Mouse (Mus musculus): Measurements from ENCODE around the gene Gnl1. TPM values are rescaled to one million over a fixed set of nuclear protein-coding genes. Genes with fewer than 3 reads are reported as not detected.

Gnl1 gene
- polyA plus RNA-seq, 1 experiment from 2014 or later = 30.6 TPM

DNA sequence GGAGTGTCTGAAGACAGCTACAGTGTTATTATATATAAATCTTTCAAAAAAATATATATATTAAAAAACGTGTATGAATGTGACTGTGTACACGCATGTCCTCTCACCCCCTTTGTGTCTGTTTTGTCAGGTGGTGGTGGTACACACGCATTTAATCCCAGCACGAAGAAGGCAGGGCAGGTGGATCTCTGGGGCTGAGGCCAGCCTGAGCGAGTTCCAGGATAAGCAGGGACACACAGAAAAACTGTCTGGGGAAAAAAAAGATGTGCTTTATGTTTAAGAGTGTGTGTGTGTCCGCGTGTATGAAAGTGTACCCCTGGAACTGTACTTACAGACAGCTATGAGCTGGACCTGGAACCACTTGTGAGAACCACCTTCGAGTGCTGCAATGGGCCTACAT is 25.0 kb upstream of the Gnl1 start:
- 77% methylated on average over 8 of the region's 8 CpGs for WGBS
- Histone ChIP-seq H3K4me1 (ENCODE audit: control insufficient read depth, insufficient read depth, low read length) (no peaks in the 10 kb centered on the region), H3K27ac (ENCODE audit: low read depth, low read length) (no peak overlapping the region), H3K9ac (ENCODE audit: low read length) (no peak overlapping the region), H3K4me2 (no peak overlapping the region), H3K36me3 (ENCODE audit: control insufficient read depth, insufficient read depth, low read length) (peaks cover 26% of the 10 kb centered on the region), H3K9me3 (ENCODE audit: control insufficient read depth, low read length) (no peaks in the 10 kb centered on the region), H3K27me3 (ENCODE audit: control insufficient read depth, insufficient read depth, low read length) (no peaks in the 10 kb centered on the region), H3K4me3 (ENCODE audit: low read depth, low read length) (no peak overlapping the region)
- no peak for DNase-seq (ENCODE audit: low spot score, missing footprints)
- ATAC-seq (ENCODE audit: low FRiP score) = no peak

DNA sequence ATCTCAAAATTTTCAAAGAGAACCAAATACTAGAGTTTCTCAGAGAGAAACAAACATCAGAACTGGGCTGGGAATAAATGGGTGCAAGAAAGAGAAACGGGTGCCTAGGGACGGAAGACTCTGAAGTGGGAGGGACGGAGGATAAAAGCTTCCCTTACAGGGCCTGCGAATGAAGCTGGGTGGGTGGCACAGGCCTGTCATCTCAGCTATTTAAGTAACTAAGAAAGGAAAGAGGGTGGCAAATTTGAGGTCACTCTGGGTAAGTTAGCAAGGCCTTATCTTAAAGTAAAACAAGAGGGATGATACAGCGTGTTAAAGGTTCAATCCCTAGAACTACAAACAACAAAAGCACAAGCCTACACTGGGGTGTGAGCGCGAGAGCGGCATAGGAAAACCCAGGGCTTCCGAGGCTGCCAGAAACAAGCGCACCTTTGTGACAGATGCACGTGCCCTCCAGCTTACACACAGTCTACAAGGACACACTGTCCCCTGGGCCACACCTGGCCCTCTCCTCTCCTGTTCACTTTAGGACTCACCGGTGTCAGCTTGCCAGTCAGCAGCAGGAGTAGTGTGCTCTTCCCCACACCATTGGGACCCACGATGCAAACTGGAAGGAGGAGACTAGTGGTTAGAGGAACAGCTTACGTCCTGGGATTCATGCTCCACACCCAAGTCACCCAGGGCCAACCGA is 21.0 kb upstream of the Gnl1 start:
- peaks cover 51% of the 10 kb centered on the region for H3K36me3 ChIP-seq (ENCODE audit: control insufficient read depth, insufficient read depth, low read length)
- no peak overlapping the region for H3K4me2 ChIP-seq
- H3K27ac ChIP-seq (ENCODE audit: low read depth, low read length) = no peak overlapping the region
- WGBS = 95% methylated on average over 15 of the region's 15 CpGs
- no peak overlapping the region for H3K9ac ChIP-seq (ENCODE audit: low read length)
- DNase-seq (ENCODE audit: low spot score, missing footprints) (no peak), ATAC-seq (ENCODE audit: low FRiP score) (no peak)
- H3K27me3 ChIP-seq (ENCODE audit: control insufficient read depth, insufficient read depth, low read length) = no peaks in the 10 kb centered on the region
- H3K9me3 ChIP-seq (ENCODE audit: control insufficient read depth, low read length) = no peaks in the 10 kb centered on the region
- no peaks in the 10 kb centered on the region for H3K4me1 ChIP-seq (ENCODE audit: control insufficient read depth, insufficient read depth, low read length)
- H3K4me3 ChIP-seq (ENCODE audit: low read depth, low read length) = no peak overlapping the region

DNA sequence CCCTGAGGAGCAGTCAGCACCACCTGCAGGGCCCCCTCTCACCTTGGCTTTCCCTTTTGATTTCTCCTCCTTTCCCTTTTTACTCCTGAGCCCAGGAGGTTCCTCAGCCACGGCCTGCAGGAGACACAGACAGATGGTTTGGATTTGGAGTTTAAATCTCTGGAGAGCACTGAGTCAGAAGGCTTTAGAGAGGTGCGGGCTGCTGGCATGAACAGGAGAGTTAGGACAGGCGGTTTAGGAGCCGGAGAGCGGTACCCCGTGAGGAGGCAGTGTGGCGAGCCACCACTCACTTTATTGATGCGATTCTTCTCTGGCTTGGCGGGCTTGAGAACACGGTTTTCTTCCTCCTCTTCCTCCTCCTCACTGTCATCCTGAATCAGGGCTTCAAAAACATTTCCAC is 16.4 kb upstream of the Gnl1 start:
- H3K4me2 ChIP-seq = no peak overlapping the region
- H3K4me1 ChIP-seq (ENCODE audit: control insufficient read depth, insufficient read depth, low read length) = no peaks in the 10 kb centered on the region
- peaks cover 37% of the 10 kb centered on the region for H3K36me3 ChIP-seq (ENCODE audit: control insufficient read depth, insufficient read depth, low read length)
- H3K27ac ChIP-seq (ENCODE audit: low read depth, low read length) = no peak overlapping the region
- H3K4me3 ChIP-seq (ENCODE audit: low read depth, low read length) = no peak overlapping the region
- DNase-seq (ENCODE audit: low spot score, missing footprints) (no peak), ATAC-seq (ENCODE audit: low FRiP score) (no peak)
- 87% methylated on average over 10 of the region's 10 CpGs for WGBS
- no peaks in the 10 kb centered on the region for H3K9me3 ChIP-seq (ENCODE audit: control insufficient read depth, low read length)
- no peaks in the 10 kb centered on the region for H3K27me3 ChIP-seq (ENCODE audit: control insufficient read depth, insufficient read depth, low read length)
- no peak overlapping the region for H3K9ac ChIP-seq (ENCODE audit: low read length)

DNA sequence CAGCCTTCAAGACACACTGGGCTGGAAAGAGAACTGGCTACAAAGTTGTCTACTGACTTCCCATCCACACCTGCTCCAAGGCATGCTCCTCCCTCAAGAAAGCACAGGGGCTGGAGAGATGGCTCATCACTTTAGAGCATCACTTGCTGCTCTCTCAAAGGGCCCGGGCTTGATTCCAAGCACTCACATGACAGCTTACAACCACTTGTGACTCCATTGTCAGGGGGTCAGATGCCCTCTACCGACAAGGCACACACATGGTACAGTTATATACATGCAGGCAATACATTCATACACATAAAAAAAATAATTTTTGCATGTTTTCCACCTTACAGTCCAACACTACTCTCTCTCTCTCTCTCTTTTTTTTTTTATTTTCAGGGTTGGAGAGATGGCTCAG is 12.0 kb upstream of the Gnl1 start:
- 89% methylated on average over 2 of the region's 2 CpGs for WGBS
- H3K4me2 ChIP-seq = no peak overlapping the region
- H3K27me3 ChIP-seq (ENCODE audit: control insufficient read depth, insufficient read depth, low read length) = no peaks in the 10 kb centered on the region
- no peaks in the 10 kb centered on the region for H3K9me3 ChIP-seq (ENCODE audit: control insufficient read depth, low read length)
- no peak overlapping the region for H3K27ac ChIP-seq (ENCODE audit: low read depth, low read length)
- no peak overlapping the region for H3K9ac ChIP-seq (ENCODE audit: low read length)
- no peak for DNase-seq (ENCODE audit: low spot score, missing footprints)
- peaks cover 11% of the 10 kb centered on the region for H3K36me3 ChIP-seq (ENCODE audit: control insufficient read depth, insufficient read depth, low read length)
- ATAC-seq (ENCODE audit: low FRiP score) = no peak
- peaks cover 5% of the 10 kb centered on the region for H3K4me1 ChIP-seq (ENCODE audit: control insufficient read depth, insufficient read depth, low read length)
- no peak overlapping the region for H3K4me3 ChIP-seq (ENCODE audit: low read depth, low read length)

DNA sequence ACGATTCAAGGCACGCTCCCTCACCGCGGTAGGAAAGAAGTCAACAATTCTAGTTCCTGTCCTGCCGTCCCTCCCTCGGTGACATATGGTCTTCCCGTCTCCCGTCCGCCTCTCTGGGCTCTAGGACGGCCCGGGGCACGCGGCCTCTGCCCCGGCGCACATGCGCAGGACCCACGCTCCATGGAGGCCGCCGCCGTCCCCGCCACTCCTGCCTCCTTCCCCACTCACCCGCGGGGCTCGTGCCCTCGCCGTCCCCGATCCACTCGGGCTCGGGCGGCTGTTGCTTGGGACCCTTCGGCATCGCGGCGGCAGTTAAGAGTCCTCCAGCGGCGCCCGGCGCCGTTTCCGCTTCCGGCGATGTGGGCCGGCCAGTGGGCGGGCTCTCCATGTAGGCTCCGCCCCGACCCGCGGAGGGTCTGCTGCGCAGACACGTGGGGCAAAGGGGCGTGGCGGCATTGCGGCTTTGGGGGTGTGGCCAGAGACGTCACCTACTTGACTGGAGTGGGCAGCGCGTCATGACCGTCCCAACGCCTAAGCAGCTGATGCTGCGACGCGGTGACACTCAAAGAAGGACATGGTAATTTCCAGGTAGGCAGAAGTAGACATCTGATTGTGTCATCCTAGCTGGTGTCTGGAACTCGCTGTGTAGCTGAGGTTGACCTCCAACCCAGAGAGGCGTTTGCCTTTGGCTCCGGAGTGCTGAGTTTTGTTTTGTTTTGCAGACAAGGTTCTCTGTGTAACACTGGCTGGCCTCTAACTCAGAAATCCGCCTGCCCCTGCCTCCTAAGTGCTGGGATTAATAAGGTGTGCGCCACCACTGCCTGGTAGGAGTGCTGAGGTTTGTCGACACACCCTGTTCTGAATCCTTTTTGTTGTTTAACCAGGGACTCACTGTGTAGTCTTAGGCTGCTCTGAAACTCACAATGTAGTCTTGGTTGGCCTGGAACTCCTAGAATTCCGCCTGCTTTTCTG is 9.9 kb upstream of the Gnl1 start, which contains the start of gene Abcf1:
Gene Abcf1 (minus strand): TSS at position 344 of the 972 bp plus-strand sequence.
- WGBS = under 1% methylated on average over 68 of the region's 68 CpGs
- H3K4me3 ChIP-seq (ENCODE audit: low read depth, low read length) = peak within 1 kb of the TSS; percentile 88
- H3K27me3 ChIP-seq (ENCODE audit: control insufficient read depth, insufficient read depth, low read length) = no peaks in the 10 kb centered on the region
- H3K36me3 ChIP-seq (ENCODE audit: control insufficient read depth, insufficient read depth, low read length) = peaks cover 4% of the 10 kb centered on the region; the same call in 1 of the 2 replicates
- H3K4me1 ChIP-seq (ENCODE audit: control insufficient read depth, insufficient read depth, low read length) = peaks cover 5% of the 10 kb centered on the region
- DNase-seq (ENCODE audit: low spot score, missing footprints) = peak; percentile 100
- peak within 1 kb of the TSS; percentile 62 for H3K4me2 ChIP-seq
- no peak within 1 kb of the TSS for H3K27ac ChIP-seq (ENCODE audit: low read depth, low read length)
- H3K9me3 ChIP-seq (ENCODE audit: control insufficient read depth, low read length) = no peaks in the 10 kb centered on the region
- H3K9ac ChIP-seq (ENCODE audit: low read length) = peak within 1 kb of the TSS; percentile 82
- ATAC-seq (ENCODE audit: low FRiP score) = peak; percentile 98

DNA sequence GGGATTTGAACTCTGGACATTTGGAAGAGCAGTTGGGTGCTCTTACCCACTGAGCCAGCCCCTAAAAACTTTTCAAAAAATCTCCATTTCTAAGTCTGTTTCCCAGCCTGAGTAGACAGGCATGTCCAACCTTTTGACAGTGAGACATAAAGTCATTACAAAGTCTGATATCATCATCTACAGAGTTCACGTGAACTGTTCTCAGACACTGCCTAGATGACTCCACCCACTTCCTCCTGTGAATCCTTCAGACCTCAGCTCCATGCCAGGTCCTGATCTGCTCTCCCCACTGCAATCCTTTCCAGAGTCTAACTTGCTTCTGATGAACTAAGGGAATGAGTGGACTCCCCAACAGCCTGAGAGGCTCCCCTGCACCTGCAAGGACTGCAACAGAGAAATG is 7.5 kb upstream of the Gnl1 start:
- Histone ChIP-seq H3K9ac (ENCODE audit: low read length) (no peak overlapping the region), H3K36me3 (ENCODE audit: control insufficient read depth, insufficient read depth, low read length) (peaks cover 4% of the 10 kb centered on the region; the same call in 1 of the 2 replicates), H3K27me3 (ENCODE audit: control insufficient read depth, insufficient read depth, low read length) (no peaks in the 10 kb centered on the region), H3K4me2 (no peak overlapping the region), H3K4me1 (ENCODE audit: control insufficient read depth, insufficient read depth, low read length) (peaks cover 5% of the 10 kb centered on the region), H3K4me3 (ENCODE audit: low read depth, low read length) (no peak overlapping the region), H3K27ac (ENCODE audit: low read depth, low read length) (no peak overlapping the region), H3K9me3 (ENCODE audit: control insufficient read depth, low read length) (no peaks in the 10 kb centered on the region)
- WGBS = 74% methylated on average over 1 of the region's 1 CpGs
- ATAC-seq (ENCODE audit: low FRiP score) (no peak), DNase-seq (ENCODE audit: low spot score, missing footprints) (no peak)

DNA sequence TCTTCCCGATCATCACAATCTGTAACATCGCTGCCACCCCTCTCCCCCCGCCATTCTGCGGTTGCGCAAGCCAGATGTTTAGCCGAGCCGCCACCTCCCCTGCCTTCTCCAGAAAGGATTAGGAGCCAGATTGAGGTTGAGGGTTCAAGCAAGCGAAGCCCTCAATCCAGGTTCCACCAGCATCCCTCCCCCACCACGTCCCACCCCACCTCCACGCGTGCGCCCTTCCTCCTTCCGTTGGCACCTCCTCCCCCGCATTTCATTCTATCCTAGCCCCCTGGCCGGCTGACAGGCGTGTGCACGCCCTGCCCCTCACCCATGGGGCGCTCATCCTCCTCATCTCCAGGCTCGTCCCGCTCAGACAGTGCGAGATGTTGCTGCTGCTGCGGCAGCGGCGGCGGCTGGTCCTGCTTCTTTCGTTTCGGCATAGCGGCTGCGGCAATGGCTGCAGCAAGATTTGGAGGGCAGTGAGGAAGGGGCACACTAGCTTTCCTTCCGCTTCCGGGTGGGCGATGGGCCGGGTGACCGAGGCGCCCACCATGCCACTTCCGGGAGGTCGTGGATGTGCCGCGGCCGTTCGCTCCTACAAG is 745 bp upstream of the Gnl1 start:
- Histone ChIP-seq H3K4me1 (ENCODE audit: control insufficient read depth, insufficient read depth, low read length) (peaks cover 17% of the 10 kb centered on the region), H3K27ac (ENCODE audit: low read depth, low read length) (peak overlapping the region; percentile 90), H3K9ac (ENCODE audit: low read length) (peak overlapping the region; percentile 83), H3K4me2 (peak overlapping the region; percentile 77), H3K4me3 (ENCODE audit: low read depth, low read length) (peak overlapping the region; percentile 91), H3K27me3 (ENCODE audit: control insufficient read depth, insufficient read depth, low read length) (no peaks in the 10 kb centered on the region), H3K36me3 (ENCODE audit: control insufficient read depth, insufficient read depth, low read length) (peaks cover 10% of the 10 kb centered on the region; the same call in 1 of the 2 replicates), H3K9me3 (ENCODE audit: control insufficient read depth, low read length) (no peaks in the 10 kb centered on the region)
- DNase-seq (ENCODE audit: low spot score, missing footprints) (no peak), ATAC-seq (ENCODE audit: low FRiP score) (peak; percentile 86)
- 1% methylated on average over 41 of the region's 41 CpGs for WGBS

DNA sequence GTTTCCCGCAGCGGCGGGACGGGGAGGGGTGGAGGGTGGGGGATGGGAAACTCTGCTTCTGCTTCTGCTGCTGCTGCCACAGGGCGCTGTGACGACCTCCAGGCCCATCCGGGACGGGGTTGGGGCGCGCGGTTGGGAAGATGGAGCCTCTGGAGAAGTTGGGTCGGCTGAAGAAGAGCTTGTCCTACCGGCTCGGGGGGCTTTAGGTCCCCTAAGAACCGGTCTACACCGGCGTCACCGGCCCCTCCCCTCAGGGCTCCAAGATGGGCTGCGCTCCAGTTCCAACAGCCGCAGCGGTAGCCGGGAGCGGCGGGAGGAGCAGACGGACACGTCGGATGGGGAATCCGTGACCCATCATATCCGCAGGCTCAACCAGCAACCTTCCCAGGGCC is 708 bp downstream of the Gnl1 start:
- Histone ChIP-seq H3K4me2 (peak overlapping the region; percentile 77), H3K27ac (ENCODE audit: low read depth, low read length) (peak overlapping the region; percentile 90), H3K36me3 (ENCODE audit: control insufficient read depth, insufficient read depth, low read length) (peaks cover 9% of the 10 kb centered on the region), H3K9me3 (ENCODE audit: control insufficient read depth, low read length) (no peaks in the 10 kb centered on the region), H3K4me3 (ENCODE audit: low read depth, low read length) (peak overlapping the region; percentile 91), H3K4me1 (ENCODE audit: control insufficient read depth, insufficient read depth, low read length) (peaks cover 17% of the 10 kb centered on the region), H3K9ac (ENCODE audit: low read length) (peak overlapping the region; percentile 83), H3K27me3 (ENCODE audit: control insufficient read depth, insufficient read depth, low read length) (no peaks in the 10 kb centered on the region)
- DNase-seq (ENCODE audit: low spot score, missing footprints) (peak; percentile 93), ATAC-seq (ENCODE audit: low FRiP score) (peak; percentile 17; the same call in 1 of the 2 replicates)
- 1% methylated on average over 29 of the region's 29 CpGs for WGBS

All from midbrain, embryonic 11.5 days (tissue).